Mouse (Mus musculus): Measurements from ENCODE around the gene Dnajc13. TPM values are rescaled to one million over a fixed set of nuclear protein-coding genes. Genes with fewer than 3 reads are reported as not detected.

Dnajc13 gene
- polyA plus RNA-seq, 1 experiment from 2014 or later, result 82.4 TPM

DNA sequence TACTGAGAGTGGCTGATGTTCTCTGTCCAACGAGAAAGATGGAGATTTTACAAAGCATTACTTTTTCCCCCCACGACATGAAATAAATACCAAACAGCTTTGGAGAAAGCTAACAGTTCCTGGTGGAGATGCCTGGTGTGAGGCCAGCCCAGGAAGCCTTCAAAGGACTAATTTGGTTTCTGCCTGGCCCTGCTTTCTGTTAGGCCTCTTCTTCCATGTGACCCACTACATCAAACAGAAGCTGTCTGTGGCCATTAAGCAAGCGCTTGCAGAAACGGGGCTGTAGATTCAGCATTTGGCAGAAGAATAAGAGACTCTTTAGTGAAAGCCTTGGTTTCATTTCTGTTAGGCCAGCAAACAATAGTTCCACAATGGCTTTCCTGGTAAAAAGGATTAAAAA lies 8.9 kb upstream of the Dnajc13 start:
- Histone ChIP-seq H3K36me3 (ENCODE audit: inconsistent target) (no peaks in the 10 kb centered on the region), H3K79me2 (ENCODE audit: inconsistent target) (no peaks in the 10 kb centered on the region), H3K27ac (peak overlapping the region; percentile 32), H3K4me3 (ENCODE audit: inconsistent target) (no peak overlapping the region)
- WGBS (ENCODE audit: missing documents), result 68% methylated on average over 4 of the region's 4 CpGs

DNA sequence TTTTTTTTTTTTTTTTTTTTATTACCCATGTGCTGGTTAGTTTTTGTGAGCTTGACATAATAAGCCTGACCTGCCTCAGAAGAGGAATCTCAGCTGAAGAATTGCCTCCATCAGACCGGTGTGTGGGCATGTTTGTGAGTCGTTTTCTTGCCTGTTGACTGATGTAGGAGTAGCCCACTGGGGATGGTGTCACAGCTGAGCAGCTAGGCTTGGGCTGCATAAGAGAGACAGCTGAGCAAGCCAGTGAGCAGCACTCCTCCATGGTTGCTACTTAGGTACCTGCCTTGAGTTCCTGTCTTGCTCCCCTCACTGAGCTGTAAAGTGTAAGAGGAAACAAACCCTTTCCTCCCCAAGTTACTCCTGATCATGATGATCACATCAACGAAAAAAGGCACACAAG lies 7.2 kb upstream of the Dnajc13 start:
- 81% methylated on average over 3 of the region's 3 CpGs for WGBS (ENCODE audit: missing documents)
- Histone ChIP-seq H3K36me3 (ENCODE audit: inconsistent target) (no peaks in the 10 kb centered on the region), H3K4me3 (ENCODE audit: inconsistent target) (no peak overlapping the region), H3K79me2 (ENCODE audit: inconsistent target) (no peaks in the 10 kb centered on the region), H3K27ac (peak overlapping the region; percentile 86)

DNA sequence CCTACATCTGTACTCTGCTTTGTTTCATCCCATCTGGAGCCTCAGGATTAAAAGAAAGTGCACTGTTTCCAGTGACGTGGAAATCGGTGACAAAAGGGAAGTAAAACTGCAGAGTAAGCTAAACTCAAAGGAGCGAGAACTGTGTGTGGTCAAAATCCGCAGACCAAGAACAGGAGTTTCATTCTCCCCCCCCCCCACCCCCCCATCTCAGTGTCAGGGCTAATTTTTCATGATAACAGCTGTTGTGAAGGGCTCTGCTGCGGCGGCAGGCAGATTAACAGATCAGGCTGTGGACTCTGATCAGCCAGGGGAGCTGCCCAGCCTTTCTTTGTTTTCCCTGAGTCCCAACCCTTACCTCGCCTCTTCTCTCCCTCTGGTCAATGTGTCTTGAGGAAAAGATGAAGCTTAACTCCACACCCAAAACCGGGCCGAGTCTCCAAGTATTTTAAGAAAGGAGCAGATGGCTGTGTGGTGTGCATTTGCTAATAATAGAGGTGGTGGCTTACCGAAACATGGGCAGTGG lies 6.7 kb upstream of the Dnajc13 start:
- H3K4me3 ChIP-seq (ENCODE audit: inconsistent target), result no peak overlapping the region
- no peaks in the 10 kb centered on the region for H3K79me2 ChIP-seq (ENCODE audit: inconsistent target)
- H3K27ac ChIP-seq, result peak overlapping the region; percentile 86
- no peaks in the 10 kb centered on the region for H3K36me3 ChIP-seq (ENCODE audit: inconsistent target)
- WGBS (ENCODE audit: missing documents), result 4% methylated on average over 10 of the region's 10 CpGs

DNA sequence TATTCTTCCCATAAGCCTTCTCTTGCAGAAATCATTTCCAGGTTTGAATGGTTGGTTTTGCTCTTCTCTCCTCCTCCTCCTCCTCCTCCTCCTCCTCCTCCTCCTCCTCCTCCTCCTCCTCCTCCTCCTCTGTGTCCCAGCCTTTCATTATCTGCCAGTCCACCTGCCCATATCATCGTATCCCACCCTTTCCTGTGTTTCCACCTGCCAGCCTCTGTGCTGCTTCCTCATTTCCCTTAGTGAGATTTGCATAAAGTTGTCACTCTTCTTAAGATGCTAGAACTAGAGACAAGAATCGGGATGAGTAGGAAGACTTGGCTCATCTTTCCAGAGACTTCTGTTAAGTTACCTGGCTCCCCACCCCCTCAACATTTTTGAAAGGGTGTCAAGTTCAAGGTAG lies 1.8 kb upstream of the Dnajc13 start:
- no peaks in the 10 kb centered on the region for H3K36me3 ChIP-seq (ENCODE audit: inconsistent target)
- H3K79me2 ChIP-seq (ENCODE audit: inconsistent target), result peaks cover 28% of the 10 kb centered on the region
- no peak overlapping the region for H3K27ac ChIP-seq
- WGBS (ENCODE audit: missing documents), result 38% methylated on average over 1 of the region's 2 CpGs
- no peak overlapping the region for H3K4me3 ChIP-seq (ENCODE audit: inconsistent target)

DNA sequence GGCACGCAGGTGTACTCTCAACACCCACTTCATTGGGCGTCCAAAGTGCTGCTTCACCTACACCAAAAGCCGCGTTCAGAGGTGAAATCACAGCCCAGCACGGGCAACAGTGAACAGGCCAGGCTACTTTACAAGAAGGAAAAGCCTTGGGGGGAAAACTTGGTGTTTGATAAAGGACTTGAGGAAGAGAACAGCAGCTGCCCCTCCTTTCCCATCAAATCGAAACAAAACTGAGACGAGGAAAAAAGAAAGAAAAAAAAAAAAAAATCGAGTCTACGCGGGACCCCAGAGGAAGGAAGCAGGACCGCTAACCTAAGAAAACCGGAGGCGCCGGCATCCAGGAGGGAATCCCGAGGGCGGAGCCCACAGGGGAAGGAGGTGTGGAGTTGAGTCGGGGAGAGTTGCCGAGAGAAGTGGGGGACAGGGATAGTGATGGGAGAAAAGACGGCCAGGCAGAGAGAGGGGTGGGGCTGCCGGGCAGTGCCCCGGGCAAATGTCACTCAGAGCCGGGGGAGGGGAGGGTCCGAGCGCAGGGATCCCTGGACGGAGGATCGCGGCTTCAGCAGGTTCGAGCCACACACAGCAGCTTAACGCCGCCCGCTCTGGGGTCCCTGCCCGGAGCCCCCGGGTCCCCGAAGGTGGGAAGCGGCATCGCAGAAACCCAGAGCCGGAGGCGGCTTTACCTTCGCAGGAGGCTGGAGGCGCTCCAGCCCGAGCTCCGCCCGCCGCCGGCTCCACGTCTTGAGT lies 541 bp downstream of the Dnajc13 start:
- under 1% methylated on average over 43 of the region's 46 CpGs for WGBS (ENCODE audit: missing documents)
- Histone ChIP-seq H3K36me3 (ENCODE audit: inconsistent target) (no peaks in the 10 kb centered on the region), H3K27ac (peak overlapping the region; percentile 72), H3K4me3 (ENCODE audit: inconsistent target) (peak overlapping the region; percentile 91), H3K79me2 (ENCODE audit: inconsistent target) (peaks cover 52% of the 10 kb centered on the region)

DNA sequence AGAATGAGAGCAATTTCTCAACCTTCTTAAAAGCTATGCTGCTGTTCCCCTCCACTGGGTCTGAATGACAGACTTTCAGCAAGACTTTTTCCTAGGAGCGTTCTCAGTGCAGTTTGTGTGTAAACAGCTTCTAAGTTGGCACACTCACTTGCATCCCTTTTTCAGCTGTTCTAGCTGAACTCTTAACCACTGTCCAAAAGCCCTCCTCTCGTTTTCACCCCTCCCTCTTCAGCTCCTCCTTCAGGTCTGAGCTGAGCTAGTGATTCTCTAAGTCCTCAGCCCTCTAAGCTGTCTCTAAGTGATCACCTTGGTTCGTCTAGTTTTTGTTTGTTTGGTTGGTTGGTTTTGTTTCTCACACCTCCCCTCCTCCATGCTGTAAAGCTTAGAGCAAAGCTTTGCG lies 2.4 kb downstream of the Dnajc13 start:
- Histone ChIP-seq H3K4me3 (ENCODE audit: inconsistent target) (no peak overlapping the region), H3K79me2 (ENCODE audit: inconsistent target) (peaks cover 71% of the 10 kb centered on the region), H3K36me3 (ENCODE audit: inconsistent target) (no peaks in the 10 kb centered on the region), H3K27ac (no peak overlapping the region)
- 75% methylated on average over 4 of the region's 4 CpGs for WGBS (ENCODE audit: missing documents)

DNA sequence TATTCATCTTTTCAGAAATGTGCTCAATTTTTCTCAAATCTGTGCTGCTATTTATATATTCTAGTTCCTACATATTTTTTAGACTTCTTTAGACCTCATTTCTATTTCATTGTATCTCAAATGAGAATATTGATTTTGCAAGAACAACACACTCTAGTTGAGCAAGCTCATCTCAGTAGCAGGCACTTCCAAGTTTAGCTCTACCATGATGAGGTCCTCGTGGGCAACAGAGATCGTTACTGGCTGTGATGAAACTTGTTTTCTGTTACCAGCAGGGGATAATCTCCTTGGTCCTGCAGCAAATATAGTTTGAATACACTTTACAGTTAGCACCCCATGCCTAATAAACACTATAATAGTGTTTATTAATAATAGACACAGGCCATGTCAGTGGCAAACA lies 6.6 kb downstream of the Dnajc13 start:
- peaks cover 100% of the 10 kb centered on the region for H3K79me2 ChIP-seq (ENCODE audit: inconsistent target)
- H3K4me3 ChIP-seq (ENCODE audit: inconsistent target), result no peak overlapping the region
- H3K36me3 ChIP-seq (ENCODE audit: inconsistent target), result no peaks in the 10 kb centered on the region
- WGBS (ENCODE audit: missing documents), result 30% methylated on average over 2 of the region's 2 CpGs
- H3K27ac ChIP-seq, result no peak overlapping the region

DNA sequence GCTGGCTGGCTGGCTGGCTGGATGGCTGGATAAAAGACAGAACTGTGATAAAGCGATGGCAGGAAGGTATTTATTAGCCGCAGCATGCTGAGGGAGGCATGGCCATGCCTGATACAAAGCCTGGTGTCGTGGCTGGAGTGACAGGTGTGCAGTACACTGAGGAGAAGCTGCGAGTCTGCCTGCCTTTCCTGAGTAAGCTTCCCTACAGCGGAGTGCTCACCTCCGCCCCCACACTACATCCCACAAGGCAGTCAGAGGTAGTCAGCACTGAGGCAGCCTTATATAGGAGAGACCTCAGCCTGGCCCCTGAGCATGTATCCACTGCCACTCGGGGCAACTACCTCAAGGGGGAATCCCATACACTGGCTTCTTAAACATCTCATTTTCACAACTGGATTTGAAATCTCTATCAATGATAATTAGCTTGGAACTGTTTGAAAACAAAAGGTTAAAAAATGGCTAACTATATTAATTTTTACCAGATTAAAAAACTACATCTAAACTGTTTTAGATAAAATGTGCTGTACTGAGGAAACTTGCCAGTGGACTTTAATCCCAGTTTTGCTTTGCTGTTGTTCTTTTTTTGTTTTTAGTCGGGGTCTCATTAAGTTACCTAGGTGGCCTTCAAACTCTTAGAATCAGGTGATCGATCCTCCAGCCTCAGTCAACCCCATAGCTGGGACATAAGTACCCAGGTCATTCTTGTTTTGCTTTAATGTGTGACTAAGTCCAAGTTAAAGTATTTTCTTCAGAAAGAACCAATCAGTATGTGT lies 8.1 kb downstream of the Dnajc13 start:
- WGBS (ENCODE audit: missing documents), result 77% methylated on average over 5 of the region's 9 CpGs

DNA sequence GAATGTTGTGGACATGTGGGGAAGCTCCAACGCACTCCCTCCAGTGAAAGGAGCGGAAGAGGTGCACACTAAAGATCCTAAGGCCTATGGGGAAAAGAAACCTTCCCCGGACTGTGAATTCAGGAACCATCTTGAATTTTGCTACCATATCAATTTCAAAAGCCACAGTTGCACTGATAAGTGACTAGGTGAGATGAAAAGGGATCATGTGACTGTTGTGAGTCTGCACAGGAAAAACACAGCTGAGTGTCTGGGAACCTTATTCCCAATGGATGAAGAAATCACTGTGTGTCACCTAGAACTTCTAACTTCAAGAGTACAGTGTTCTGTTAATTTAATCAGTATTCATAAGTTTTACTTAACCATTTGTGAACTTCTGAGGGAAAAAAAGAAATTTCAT lies 10.1 kb downstream of the Dnajc13 start:
- WGBS (ENCODE audit: missing documents), result 100% methylated on average over 3 of the region's 3 CpGs
- Histone ChIP-seq H3K27ac (no peak overlapping the region), H3K36me3 (ENCODE audit: inconsistent target) (no peaks in the 10 kb centered on the region), H3K79me2 (ENCODE audit: inconsistent target) (peaks cover 100% of the 10 kb centered on the region), H3K4me3 (ENCODE audit: inconsistent target) (no peak overlapping the region)

More for the DNA sequence above, 8.1 kb downstream of the Dnajc13 start:
- Histone ChIP-seq H3K27ac (no peak overlapping the region), H3K36me3 (ENCODE audit: inconsistent target) (no peaks in the 10 kb centered on the region), H3K4me3 (ENCODE audit: inconsistent target) (no peak overlapping the region), H3K79me2 (ENCODE audit: inconsistent target) (peaks cover 100% of the 10 kb centered on the region)

DNA sequence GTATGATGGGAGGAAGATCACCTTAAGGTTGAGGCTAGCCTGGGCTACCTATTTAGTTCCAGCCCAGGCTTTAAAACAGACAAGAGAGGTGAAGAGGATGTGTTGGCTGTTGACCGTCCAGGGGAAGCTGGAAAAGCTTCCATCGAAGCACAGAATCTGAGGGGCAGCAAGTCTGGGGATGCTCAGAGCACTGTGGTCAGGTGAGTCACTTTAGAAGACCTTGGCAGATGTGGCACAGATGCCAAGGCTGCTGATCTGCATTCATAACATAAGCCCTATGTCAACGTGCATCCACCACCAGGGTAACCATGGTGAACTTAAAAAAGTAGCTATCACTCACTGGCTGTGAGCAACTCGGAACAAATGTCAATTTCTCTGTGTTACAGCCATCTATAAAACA lies 11.0 kb downstream of the Dnajc13 start:
- Histone ChIP-seq H3K4me3 (ENCODE audit: inconsistent target) (no peak overlapping the region), H3K36me3 (ENCODE audit: inconsistent target) (no peaks in the 10 kb centered on the region), H3K27ac (no peak overlapping the region), H3K79me2 (ENCODE audit: inconsistent target) (peaks cover 100% of the 10 kb centered on the region)
- WGBS (ENCODE audit: missing documents), result 94% methylated on average over 4 of the region's 4 CpGs

DNA sequence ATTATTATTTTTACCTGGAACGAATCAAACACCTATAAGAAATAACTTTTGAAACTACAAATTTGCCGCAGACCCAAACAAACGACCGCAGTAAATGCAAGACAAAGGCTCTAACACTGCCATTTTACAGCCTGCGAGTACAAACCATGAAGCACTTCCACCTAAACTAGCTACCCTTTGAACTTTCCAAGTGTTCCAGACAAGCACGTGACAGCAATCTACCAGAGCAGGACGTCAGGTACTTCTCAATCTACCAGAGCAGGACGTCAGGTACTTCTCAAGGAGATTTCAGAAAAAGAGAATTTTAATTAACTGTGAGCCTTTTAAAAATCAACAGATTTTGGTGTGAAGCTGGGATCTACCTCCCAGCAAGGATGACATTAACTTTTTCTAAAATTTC lies 11.6 kb downstream of the Dnajc13 start:
- WGBS (ENCODE audit: missing documents), result 95% methylated on average over 8 of the region's 8 CpGs
- no peak overlapping the region for H3K4me3 ChIP-seq (ENCODE audit: inconsistent target)
- peaks cover 100% of the 10 kb centered on the region for H3K79me2 ChIP-seq (ENCODE audit: inconsistent target)
- no peaks in the 10 kb centered on the region for H3K36me3 ChIP-seq (ENCODE audit: inconsistent target)
- no peak overlapping the region for H3K27ac ChIP-seq

DNA sequence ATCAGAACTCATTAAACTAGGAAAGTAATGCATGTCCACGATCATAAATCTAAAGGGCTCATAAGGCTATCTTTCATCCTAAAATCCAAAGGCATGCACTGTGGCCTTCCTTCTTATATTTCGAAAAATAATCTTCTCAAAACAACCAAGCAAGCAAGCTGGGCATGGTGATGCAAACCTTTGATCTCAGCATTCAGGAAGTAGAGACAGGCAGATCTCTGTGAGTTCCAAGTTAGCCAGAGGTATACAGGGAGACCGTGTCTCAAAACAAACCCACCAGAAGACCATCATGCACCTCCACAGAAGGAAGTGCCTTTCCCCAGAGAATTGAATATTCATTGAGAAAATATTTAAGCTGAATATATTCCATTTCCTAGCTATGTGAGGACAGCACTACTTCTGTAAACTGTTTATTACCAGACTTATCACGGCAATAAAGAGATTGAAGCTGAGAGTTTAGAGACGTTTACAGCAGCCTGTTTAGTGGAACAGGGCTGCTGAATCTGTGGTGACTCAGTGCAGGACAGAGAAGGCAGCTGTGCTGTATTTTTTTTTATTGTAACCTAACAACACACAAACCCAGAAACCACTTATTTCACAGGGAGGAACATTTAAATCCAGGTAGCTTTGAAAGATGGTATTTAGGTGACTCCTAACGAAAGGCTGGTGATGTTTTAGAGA lies 15.3 kb downstream of the Dnajc13 start:
- peaks cover 100% of the 10 kb centered on the region for H3K79me2 ChIP-seq (ENCODE audit: inconsistent target)
- peaks cover 9% of the 10 kb centered on the region; the same call in 1 of the 2 replicates for H3K36me3 ChIP-seq (ENCODE audit: inconsistent target)
- no peak overlapping the region for H3K27ac ChIP-seq
- 76% methylated on average over 5 of the region's 6 CpGs for WGBS (ENCODE audit: missing documents)
- H3K4me3 ChIP-seq (ENCODE audit: inconsistent target), result no peak overlapping the region

DNA sequence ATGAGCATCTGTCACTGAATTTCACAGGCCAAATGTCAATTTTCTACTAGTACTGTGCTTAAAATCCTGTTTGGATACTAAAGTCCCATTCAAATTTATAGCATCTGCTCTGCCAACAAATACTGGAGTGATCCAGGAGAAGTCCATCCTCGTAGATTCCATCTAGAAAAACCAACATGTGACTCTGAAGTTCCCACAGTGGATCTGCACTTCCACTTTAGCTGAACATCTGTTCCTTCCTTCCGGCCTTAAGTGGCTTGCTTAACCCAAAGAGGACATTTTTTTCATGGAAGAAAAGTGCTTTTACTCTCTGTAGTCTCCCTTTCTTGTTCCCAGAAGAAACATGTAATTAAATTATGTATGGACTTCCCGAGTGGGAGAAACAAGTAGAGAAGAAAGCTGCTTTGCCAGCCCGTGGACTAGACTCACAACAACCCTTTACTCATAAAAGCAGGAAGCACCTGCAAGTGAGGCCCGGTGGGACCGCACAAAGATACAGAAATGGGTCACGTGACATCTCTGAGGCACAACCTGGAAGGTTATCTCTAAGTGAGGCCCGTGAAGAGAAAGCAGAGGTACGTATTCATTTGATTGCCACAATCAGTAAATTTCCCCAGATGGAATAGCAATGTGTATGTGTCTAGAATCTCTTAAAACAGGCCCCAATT lies 18.8 kb downstream of the Dnajc13 start:
- peaks cover 100% of the 10 kb centered on the region for H3K79me2 ChIP-seq (ENCODE audit: inconsistent target)
- H3K36me3 ChIP-seq (ENCODE audit: inconsistent target), result peaks cover 18% of the 10 kb centered on the region; the same call in 1 of the 2 replicates
- WGBS (ENCODE audit: missing documents), result 17% methylated on average over 8 of the region's 9 CpGs
- H3K4me3 ChIP-seq (ENCODE audit: inconsistent target), result no peak overlapping the region
- H3K27ac ChIP-seq, result peak overlapping the region; percentile 27; the same call in 1 of the 2 replicates

DNA sequence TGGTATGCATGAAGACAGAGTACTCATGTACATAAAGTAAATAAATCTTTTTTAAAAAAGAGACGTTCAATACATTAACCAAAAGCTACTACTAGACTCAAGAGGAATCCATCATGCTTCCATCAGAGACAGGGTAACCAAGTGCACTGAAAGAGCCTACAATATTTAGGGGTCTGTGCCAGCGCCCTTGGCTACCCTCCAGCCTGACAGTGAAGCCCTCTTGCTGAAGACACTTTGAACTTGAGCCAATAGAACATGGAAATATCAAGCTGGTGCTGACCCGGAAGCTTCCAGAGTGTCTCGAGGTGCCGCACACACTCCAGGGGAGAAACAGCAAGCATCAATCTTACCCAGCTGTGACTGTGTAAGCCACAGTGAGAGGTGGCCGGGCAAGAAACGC lies 22.6 kb downstream of the Dnajc13 start:
- Histone ChIP-seq H3K27ac (no peak overlapping the region), H3K4me3 (ENCODE audit: inconsistent target) (no peak overlapping the region), H3K36me3 (ENCODE audit: inconsistent target) (peaks cover 54% of the 10 kb centered on the region), H3K79me2 (ENCODE audit: inconsistent target) (peaks cover 100% of the 10 kb centered on the region)
- 98% methylated on average over 7 of the region's 7 CpGs for WGBS (ENCODE audit: missing documents)

Data from macrophage (primary cell).